Mouse (Mus musculus) cortical plate, adult 2 months (tissue): ENCODE measurements around the gene Stat3.

Experiments
- CTCF ChIP-seq: fragments of 200-500 bp; IDR thresholded peaks from 2 replicates; pipeline ENCODE4 v1.5.1; 2011; ENCODE audit warnings: mild to moderate bottlenecking, control low read depth, low read length; ENCODE audit not compliant: insufficient read depth; ENCODE audit errors: extremely low read depth
- POLR2A ChIP-seq: fragments of 200-500 bp; IDR thresholded peaks from 2 replicates; pipeline ENCODE4 v1.6.1; 2011; ENCODE audit warnings: mild to moderate bottlenecking, low read length, control low read depth; ENCODE audit not compliant: insufficient read depth; ENCODE audit errors: extremely low read depth

DNA sequence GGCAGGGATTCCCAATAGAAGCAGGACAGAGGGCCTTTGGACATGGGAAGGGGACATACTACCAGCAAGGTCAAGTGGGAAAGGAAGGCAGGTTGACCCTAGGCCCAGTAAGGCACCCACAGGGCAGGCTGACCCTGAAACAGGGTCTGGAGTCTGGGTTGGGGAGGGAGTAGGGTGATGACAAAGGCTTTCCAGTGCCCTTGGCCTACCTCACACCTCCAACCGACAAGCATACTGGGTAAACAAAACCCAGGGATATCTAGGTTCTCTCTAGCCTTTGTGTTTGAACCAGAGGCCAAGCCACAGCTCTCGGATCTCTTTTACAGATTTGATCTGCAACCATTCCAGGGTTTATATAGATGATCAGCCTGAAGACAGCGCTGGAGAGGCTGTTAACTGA lies 51.6 kb downstream of the Stat3 start:
- no peak for TF ChIP-seq POLR2A
- no peak for TF ChIP-seq CTCF
